Mouse (Mus musculus): ENCODE data around the gene Tuft1. TPM values are rescaled to one million over a fixed set of nuclear protein-coding genes. Genes with fewer than 3 reads are reported as not detected.
A peak's percentile ranks its signal among the peaks of the same experiment; 100 is the strongest.

The Tuft1 gene
- total RNA-seq, 1 experiment from 2014 or later, result 7.4 TPM

DNA sequence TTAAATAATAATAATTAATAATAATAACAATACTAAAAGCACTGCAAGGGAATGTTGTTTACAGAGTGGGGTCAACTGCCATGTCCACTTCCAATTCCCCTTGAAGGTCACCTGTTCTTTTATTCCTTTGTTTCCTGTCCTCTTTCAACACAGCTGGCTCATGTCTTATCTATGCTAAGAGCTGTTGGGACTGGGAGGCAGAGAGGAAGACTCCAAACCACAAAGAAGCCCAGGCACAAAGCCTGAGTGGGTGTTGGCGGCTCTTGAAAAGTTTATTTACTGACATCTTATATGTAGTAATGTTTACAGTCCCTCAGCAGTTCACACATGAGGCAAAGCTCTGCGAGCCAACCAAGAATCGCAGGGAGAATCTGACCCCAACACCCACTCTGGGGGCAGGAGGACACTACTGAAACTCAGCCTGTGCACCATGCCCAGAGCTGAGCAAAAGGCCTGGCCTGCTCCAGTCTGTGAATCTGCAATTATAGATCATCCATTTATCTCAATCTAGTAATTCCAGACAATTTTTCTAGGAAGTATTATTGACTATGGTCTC is 61.4 kb downstream of the Tuft1 start:
- no peak for DNase-seq

DNA sequence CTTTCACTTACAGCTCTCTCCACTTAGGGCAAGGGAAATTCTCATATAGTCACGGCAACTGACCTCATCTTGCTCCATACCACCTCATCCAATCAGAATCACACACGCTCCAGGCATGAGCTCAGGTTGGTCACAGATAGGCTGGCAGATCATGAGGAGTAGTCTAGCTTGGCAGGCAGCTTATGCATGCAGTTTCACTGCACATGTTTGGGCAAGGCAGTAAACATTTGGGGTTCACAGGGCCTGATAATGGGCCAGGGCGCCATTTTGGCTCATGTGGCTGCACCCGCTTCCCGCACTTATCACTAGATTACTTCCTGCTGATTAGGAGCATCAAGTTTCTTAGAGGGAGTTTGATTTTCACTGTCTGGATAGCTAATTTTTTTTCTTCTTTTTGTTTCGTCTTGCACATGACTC is 62.8 kb downstream of the Tuft1 start:
- DNase-seq, result no peak

DNA sequence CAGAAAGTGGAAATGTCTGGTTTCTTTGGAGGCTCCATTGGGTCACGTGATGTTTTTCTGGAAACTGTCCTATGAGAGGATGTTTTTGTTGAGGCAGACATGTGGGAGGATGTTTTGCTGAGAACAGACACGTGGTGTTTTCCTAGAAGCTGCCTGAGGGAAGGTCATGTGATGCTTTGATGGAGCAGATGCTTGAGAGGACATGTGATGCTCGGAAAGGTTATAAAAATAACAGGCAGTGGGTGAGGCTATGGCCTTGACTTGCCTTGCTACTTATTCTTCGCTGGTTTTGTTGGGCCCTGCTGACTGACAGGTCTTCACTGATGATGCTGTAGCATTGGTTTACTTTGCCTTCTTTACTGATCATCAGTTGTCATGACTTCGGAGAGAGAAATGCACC is 67.6 kb downstream of the Tuft1 start:
- DNase-seq, result no peak

DNA sequence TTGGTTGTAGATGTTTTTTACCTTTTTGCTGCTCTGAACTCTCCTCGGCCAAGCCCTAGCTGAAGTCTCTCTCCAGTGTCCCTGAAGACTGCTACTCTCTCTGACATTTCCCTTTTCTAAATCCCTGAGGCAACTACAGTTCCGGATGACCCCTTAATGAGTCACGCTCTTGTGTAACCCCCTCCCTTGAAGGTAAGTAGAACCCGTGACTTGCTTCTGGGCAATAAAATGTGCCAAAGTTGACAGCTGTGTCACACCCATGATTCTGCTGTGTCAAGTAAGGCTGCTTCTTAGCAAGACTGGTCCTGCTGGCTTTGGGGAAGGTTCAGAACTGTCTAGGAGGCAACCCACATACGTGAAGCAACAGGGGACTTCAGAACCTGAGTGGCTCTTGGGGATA is 70.7 kb downstream of the Tuft1 start:
- DNase-seq, result peak; percentile 38

DNA sequence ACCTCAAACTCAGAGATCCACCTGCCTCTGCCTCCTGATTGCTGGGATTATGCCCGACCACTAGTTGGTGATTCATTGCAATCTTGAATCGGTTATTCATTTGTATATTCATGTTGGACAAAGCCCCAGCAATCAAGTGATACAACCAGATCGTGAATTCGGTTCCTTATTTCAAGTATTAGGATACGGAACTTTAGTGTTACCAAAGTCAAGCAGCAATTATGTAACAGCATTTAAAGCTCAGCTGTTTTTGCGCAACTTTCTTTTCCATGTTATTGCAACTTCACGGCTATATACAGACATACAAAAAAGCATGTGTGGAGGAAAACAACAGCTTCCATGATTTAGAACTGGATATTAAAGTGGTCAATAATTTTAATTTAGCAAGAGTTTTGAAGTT is 75.7 kb downstream of the Tuft1 start:
- DNase-seq, result no peak

DNA sequence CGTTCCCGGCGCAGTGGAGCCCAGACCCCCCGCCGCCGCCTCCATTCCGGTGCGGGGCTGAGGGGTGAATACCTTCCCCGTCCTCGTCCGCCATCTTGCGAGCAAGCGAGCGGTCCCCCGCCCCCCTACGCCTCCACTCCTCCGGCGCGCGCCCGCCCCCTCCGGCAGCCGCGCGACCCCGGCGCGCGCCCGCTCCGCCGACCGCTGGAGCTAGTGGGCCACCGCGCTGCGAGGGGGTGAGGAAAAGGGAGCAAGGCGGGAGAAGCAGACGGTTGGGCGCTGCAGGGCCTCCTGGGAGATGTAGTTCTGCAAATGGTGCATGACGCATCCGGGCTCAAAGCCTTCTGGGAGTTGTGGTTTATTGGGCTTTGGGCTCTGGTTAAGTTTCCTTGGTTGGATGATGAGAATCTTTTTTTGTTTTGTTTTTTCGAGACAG is 76.2 kb downstream of the Tuft1 start, which contains the start of gene Snx27:
Gene Snx27, minus strand, starts transcription at position 261 of the 436 bp plus-strand sequence.
- peak; percentile 91 for DNase-seq

DNA sequence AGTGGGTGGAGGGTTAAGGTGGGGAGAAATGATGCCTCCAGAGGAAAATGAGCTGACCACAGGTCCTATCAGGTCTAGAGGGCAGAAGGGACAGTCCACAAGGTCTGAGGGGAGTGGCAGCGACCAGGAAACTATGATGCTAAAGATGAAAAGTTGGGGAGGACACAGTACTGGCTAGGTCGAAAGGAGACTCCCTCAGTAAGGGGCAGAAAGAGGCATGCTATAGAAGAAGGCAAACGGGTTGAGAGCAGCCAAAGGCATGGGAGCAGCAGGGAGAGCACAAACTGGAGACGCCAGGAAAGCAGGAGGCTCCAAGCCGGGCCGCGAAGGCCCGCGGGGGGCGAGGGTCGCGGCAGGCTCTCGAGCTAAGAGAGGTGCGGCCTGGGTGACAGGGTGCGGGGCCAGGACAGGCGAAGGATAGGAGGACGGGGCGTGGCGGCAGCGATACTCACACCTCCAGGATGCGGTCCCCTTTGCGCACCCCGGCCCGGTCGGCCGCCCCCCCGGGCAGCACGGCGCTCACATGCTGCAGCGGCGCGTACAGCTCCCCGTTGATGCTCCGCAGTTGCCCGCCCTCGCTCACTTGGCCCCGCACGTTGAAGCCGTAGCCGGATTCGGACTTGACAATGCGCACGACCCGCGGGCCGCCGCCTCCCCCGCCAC is 76.7 kb downstream of the Tuft1 start:
- peak; percentile 78 for DNase-seq

DNA sequence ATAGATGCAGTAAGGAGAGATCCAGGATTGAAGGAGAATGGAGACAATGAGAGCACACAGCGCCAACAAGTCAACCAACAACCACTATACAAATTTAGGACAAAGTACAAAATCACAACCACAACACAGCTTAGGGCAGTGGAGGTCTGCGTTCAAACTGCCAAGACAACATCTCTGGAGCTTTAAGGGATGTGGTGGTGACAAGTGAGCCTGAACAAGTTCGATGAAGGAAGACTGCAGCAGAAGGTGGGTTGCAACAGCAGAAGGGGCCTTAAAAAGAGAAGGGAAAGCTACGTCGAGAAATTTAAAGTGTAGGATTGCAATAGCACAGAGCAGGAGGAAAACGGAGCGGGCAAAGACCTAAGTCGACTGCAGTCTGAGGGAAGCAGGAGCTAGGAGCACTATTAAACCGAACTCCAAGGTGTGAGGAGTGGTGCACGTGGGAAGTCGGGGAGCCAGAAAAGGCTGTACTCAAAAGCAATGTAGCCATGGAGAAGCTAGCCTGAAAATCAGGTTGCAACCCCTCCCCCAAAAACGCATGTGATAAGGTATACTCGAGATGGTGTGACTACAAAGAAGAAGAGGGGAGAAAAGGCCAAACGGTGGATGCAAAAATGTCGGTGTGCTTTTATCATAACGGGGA is 77.4 kb downstream of the Tuft1 start:
- peak; percentile 21 for DNase-seq

DNA sequence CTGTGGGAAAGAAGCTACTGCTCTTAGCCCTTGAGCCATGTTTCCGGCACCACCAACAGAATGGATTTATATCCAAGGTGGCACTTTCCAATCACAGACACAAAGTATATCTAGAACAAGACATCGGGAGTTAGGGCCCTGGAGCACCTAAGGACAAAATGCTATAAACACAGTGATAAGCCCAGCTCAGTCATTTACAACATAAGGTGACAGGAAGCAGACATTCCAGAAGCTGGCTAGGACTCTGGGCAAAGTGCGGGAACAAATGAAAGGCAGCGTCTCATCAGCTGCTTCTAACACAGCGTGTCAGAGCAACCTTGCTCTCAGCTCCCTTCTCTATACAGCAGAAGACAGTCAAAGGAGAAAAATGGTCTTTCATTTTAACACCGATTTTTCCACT is 84.2 kb downstream of the Tuft1 start:
- DNase-seq, result no peak

DNA sequence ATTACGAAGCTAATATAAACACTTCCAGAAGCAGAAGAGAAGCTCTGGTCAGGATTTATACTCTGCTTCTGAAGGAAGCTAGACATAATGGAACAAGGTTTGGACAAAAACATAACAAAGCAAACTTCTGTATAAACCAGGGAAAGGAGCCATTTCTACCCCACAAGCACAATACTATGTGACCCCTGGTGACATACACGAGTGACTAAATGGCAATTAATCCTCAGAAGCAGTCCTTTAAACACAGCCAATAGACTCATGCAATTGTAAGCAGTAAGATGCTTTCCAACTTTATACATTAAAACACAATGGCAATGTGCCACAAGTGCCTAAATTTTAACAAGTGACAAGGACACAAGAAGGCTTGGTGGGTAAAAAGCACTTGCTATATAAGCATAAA is 91.4 kb downstream of the Tuft1 start:
- no peak for DNase-seq

DNA sequence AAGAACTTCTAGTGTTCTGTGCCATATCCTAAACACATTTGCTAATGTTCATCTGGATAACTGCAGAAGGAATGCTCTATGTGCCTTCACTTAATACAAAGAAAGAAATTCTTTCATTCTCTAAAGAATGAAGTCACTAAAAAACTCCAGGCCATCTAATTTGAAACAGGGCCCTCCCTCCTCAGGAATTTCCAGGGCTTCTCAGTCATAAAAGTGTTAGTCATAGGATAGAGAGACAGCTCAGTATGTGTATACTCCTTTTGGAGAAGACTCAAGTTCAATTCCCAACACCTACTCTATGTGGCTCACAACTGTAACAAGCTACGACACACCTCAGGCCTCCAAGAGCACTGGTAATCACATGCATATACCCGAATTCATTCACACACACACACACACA is 93.1 kb downstream of the Tuft1 start:
- DNase-seq, result no peak

DNA sequence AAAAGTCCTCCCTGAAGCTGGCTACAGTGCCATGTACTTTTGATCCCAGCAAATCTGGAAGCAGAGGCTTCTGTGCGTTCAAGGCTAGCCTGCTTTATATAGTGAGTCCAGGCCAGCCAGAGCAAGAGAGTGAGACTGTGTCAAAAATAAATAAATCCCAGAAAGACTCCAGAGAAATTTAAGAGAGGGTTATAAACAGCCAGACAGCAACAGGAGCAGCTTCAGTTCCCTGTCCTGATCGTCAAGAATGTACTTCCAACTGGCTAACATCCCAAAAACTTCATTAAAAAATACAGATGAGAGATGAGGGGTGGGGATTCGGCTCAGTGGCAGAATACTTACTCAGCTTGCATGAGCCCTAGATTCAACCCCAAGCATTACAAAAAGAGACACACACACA is 93.5 kb downstream of the Tuft1 start:
- no peak for DNase-seq

DNA sequence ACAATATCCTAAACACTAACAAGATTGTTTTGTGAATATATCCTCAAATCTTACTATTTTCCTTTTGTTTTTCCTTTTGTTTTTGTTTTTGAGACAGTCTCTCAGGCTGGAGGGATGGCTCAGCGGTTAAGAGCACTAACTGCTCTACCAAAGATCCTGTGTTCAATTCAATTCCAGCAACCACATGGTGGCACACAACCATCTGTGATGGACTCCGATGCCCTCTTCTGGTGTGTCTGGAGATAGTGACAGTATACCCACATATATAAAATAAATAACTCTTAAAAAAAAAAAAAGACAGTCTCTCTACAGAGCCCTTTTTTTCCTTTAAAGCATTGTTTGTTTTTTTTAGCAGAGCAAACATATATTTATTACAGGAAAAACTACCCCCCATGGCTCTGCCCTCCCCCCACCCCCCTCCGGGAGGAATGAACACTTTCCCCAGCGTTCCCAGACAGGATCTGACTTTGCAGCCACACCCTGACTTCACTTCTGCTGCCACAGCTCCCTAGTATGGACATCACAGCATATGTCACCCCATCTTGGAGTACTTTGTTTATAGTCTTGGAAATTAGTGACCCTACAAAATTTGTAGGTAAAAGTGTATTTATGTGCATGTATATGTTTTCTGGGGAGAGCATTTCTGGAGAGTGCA is 94.2 kb downstream of the Tuft1 start:
- DNase-seq, result no peak

DNA sequence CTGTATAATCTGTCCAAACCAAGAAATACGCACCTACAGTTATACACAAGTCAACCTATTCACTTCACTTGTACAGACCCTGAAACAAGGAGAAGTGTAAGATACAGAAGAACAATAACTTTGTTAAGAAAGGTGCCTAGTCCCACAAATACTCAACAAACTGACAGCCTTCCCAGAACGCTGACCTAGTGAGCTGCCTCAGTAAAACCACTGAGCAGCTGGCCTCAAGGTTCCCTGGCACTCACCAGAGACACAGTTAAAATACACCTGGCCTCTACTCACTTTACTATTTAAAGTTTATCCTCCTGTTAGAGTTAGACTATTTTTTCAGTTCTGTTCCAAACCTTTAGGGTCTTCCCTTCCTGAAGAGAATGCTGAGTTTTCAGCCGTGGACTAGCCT is 95.5 kb downstream of the Tuft1 start:
- no peak for DNase-seq

Other genes with a start within 250 kb of the Tuft1 start
- gene Tdrkh, start 245.6 kb downstream of the Tuft1 start, total RNA-seq (2021), result 10.7 and 10.9 TPM in 2 replicates
- gene Mrpl9, start 215.6 kb downstream of the Tuft1 start, total RNA-seq (2021), result 87.6 and 87.8 TPM in 2 replicates
- gene Oaz3, start 215.0 kb downstream of the Tuft1 start, total RNA-seq (2021), result not detected in 2 replicates
- gene Celf3, start 180.6 kb downstream of the Tuft1 start, total RNA-seq (2021), result 21.8 and 28.1 TPM in 2 replicates
- gene Riiad1, start 178.5 kb downstream of the Tuft1 start, total RNA-seq (2021), result 4.0 and 4.4 TPM in 2 replicates
- 35.7 and 37.5 TPM in 2 replicates for gene Snx27, start 76.2 kb downstream of the Tuft1 start, total RNA-seq (2021)
- not detected in 2 replicates for gene Gm10972, start 15.8 kb downstream of the Tuft1 start, total RNA-seq (2021)
- gene Selenbp2, start 34.7 kb upstream of the Tuft1 start, total RNA-seq (2021), result 17.3 and 89.6 TPM in 2 replicates
- 2.0 and 3.3 TPM in 2 replicates for gene Cgn, start 127.6 kb upstream of the Tuft1 start, total RNA-seq (2021)
- gene Pogz, start 178.7 kb upstream of the Tuft1 start, total RNA-seq (2021), result 29.1 and 31.4 TPM in 2 replicates
- 262 and 280 TPM in 2 replicates for gene Psmb4, start 228.1 kb upstream of the Tuft1 start, total RNA-seq (2021)